Mouse (Mus musculus): Measurements from ENCODE around the gene A3galt2.

GRCm38 (mm10) chr4:128787023-128787939, 32.1 kb downstream of the A3galt2 start:
- TF ChIP-seq POLR2A (IDR thresholded peaks at IDR 0.05; ENCODE audit: low read depth, low read length) (no peak), CTCF (IDR thresholded peaks at IDR 0.05; ENCODE audit: extremely low read depth, insufficient read length, insufficient replicate concordance, low read depth, low read length) (no peak)
